Mouse (Mus musculus) liver, adult 2 months (tissue): ENCODE measurements around the gene Dnajc22. TPM values are rescaled to one million over a fixed set of nuclear protein-coding genes. Genes with fewer than 3 reads are reported as not detected.
A peak's percentile ranks its signal among the peaks of the same experiment; 100 is the strongest.

Experiments used
- DNase-seq: peaks from one replicate; pipeline ENCODE4 v3.0.0-alpha.2; 2011; ENCODE audit warnings: low read depth, low spot score; ENCODE audit errors: extremely low read depth
- H3K27ac ChIP-seq: fragments of 200-500 bp; replicated peaks from 2 replicates; pipeline ENCODE4 v1.5.1; 2012; ENCODE audit warnings: low read depth, mild to moderate bottlenecking, control low read depth, inconsistent platforms, low read length; ENCODE audit not compliant: insufficient read depth
- H3K27me3 ChIP-seq: fragments of 200-500 bp; 2 replicates; pipeline ENCODE4 v1.6.1; 2012; ENCODE audit warnings: mild to moderate bottlenecking, moderate library complexity, low read length, inconsistent platforms; ENCODE audit not compliant: control insufficient read depth, insufficient read depth
- H3K36me3 ChIP-seq: fragments of 200-500 bp; 2 replicates; pipeline ENCODE4 v1.6.1; 2012; ENCODE audit warnings: low read length, inconsistent platforms; ENCODE audit not compliant: control insufficient read depth, insufficient read depth
- H3K4me1 ChIP-seq: fragments of 200-500 bp; 2 replicates; pipeline ENCODE4 v1.6.1; 2011; ENCODE audit warnings: low read length; ENCODE audit not compliant: control insufficient read depth, insufficient read depth
- H3K4me3 ChIP-seq: fragments of 200-500 bp; 2 replicates; pipeline ENCODE4 v1.5.1; 2011; ENCODE audit warnings: low read depth, mild to moderate bottlenecking, control low read depth, low read length, moderate library complexity; ENCODE audit not compliant: insufficient read depth
- H3K79me2 ChIP-seq: fragments of 200-500 bp; 2 replicates; pipeline ENCODE4 v1.6.1; 2012; ENCODE audit warnings: inconsistent platforms, mild to moderate bottlenecking, low read length, moderate library complexity; ENCODE audit not compliant: control insufficient read depth, insufficient read depth
- H3K9ac ChIP-seq: fragments of 200-500 bp; 2 replicates; pipeline ENCODE4 v1.6.1; 2012; ENCODE audit warnings: low read depth, mild to moderate bottlenecking, control low read depth, inconsistent platforms, low read length
- CTCF ChIP-seq: fragments of 200-500 bp; IDR thresholded peaks from 2 replicates; pipeline ENCODE4 v1.5.1; 2011; ENCODE audit warnings: low read depth, low read length, control low read depth
- POLR2A ChIP-seq: fragments of 200-500 bp; IDR thresholded peaks from 2 replicates; pipeline ENCODE4 v1.6.1; 2011; ENCODE audit warnings: low read length, control low read depth; ENCODE audit not compliant: insufficient read depth; ENCODE audit errors: extremely low read depth
- WGBS: fragments of 180-500 bp; shearing (Covaris S2); methylation state at CpG from one replicate; pipeline ENCODE4 v1.1.7; 2018; 5-methylcytosine and 5-hydroxymethylcytosine counted together
- polyA plus RNA-seq: library from polyadenylated mRNA; depleted of rRNA; stranded (reverse); fragments of >200 nt; gene quantifications from 2 replicates; pipeline ENCODE4 v1.2.3, GENCODE M21; 2012
- total RNA-seq: library from RNA; depleted of rRNA; stranded (reverse); fragments of >200 nt; gene quantifications from 2 replicates; pipeline ENCODE4 v1.2.3, GENCODE M21; 2014

The Dnajc22 gene
- total and polyA plus RNA-seq, 2 experiments, result 119 to 146 TPM

DNA sequence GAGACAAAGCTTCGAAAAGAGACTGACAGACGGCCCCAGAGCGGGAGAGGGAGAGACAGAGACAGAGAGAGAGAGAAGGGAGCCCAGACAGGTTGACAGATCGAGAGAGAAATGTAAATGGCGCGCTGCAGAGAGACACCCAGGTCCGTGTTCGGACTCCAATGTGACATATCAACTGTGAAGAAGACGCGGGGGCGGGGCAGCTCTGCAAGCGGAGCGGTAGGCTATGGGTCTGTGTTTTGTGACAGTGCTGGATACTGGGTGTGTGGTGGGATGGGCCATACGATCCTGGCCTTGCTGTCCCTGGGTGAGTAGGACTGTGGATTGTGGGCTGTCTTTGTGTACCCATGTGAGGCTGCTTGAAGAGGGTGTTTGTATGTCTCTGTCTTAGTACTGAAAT, 3.9 kb upstream of the Dnajc22 start:
- WGBS, result 39% methylated on average over 14 of the region's 14 CpGs
- H3K36me3 ChIP-seq, result no peaks in the 10 kb centered on the region
- no peak overlapping the region for H3K9ac ChIP-seq
- DNase-seq, result no peak
- peaks cover 11% of the 10 kb centered on the region for H3K4me1 ChIP-seq
- no peak overlapping the region for H3K27ac ChIP-seq
- peaks cover 4% of the 10 kb centered on the region; the same call in 1 of the 2 replicates for H3K27me3 ChIP-seq
- no peaks in the 10 kb centered on the region for H3K79me2 ChIP-seq
- TF ChIP-seq CTCF (no peak), POLR2A (no peak)
- no peak overlapping the region for H3K4me3 ChIP-seq

DNA sequence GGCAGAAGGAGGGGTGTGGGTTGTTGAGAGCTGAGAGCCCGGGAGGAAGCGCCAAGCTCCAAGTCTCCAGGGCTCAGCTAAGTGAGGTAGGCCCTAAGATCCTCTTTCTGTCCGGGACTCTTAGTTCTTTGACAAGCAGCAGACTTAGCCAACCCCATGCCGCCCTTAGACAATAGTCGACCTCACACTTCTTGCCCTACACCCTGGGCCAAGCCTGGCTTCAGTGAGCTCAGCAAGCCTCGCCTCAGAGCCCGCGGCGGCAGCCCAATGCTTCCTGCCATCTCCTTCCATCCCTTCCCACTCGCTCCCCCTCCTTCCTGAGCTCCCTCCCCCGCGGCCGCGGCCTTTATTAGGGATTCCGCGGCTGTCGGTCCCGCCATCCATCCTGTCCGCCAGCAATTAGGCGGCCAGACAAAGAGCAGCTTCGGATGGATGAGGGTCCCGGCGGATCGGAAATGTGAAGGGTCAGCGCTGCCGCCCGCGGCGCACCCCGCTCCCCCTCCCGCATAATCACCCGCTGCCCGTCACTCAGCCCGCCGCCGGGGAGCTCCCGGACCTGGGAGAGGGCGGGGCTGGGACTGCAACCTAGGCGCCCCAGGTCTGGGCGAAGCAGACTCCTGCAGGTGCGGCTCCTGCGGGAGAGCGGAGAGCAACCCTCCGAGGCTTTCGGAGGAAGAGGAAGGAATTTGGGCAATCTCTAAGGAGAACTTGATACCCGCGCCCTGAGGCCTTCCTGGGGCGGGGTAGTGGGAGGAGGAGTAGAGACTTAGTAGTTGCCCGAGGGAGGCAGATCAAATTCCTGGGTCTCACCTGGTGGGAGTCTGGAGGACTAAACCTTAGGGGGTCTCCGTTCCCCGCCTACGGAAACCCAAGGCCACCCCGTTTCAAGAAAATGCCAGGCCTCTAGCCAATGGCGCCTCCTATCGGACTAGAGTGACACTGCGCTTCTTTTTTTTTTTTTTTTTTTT, 605 bp downstream of the Dnajc22 start:
- H3K27ac ChIP-seq, result no peak overlapping the region
- peaks cover 18% of the 10 kb centered on the region for H3K4me1 ChIP-seq
- H3K27me3 ChIP-seq, result no peaks in the 10 kb centered on the region
- no peaks in the 10 kb centered on the region for H3K36me3 ChIP-seq
- H3K9ac ChIP-seq, result peak overlapping the region; percentile 34
- WGBS, result 16% methylated on average over 56 of the region's 56 CpGs
- H3K79me2 ChIP-seq, result no peaks in the 10 kb centered on the region
- TF ChIP-seq POLR2A, result no peak
- TF ChIP-seq CTCF, result peak; percentile 63
- H3K4me3 ChIP-seq, result peak overlapping the region; percentile 54
- no peak for DNase-seq

DNA sequence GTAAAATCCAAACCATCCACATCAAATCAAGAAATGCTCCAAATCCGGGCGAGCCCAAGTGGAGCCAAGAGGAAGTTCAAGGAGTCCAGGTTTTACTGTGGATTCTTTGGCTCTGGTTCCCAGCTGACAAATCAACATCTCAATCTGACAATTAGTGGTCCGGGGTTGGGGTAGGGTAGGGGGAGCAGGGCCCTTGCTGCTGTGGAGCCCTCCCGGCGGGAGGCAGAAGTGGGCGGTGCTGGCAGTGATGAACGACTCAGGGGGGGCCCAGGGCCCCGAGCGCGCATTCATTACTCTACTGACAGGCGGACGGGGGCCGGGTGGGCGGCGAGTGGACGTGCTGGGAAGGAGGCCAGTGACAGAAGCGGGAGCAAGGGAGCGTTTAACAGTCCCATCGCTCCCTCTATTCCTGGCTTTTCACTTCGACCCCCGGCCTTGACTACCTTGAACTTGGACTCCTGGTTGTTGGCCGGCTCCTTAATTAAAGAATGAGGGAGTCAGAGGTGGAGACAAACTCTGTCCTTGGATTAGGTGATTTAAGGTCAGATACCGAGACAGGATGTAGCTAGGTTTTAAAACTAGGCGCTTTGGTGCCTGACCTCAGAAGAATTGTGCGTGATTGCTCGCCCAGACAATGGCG, 1.8 kb downstream of the Dnajc22 start:
- Histone ChIP-seq H3K4me3 (no peak overlapping the region), H3K9ac (no peak overlapping the region), H3K27me3 (no peaks in the 10 kb centered on the region), H3K27ac (no peak overlapping the region), H3K36me3 (no peaks in the 10 kb centered on the region), H3K4me1 (peaks cover 22% of the 10 kb centered on the region), H3K79me2 (no peaks in the 10 kb centered on the region)
- no peak for DNase-seq
- 30% methylated on average over 27 of the region's 27 CpGs for WGBS
- TF ChIP-seq CTCF (no peak), POLR2A (no peak)

DNA sequence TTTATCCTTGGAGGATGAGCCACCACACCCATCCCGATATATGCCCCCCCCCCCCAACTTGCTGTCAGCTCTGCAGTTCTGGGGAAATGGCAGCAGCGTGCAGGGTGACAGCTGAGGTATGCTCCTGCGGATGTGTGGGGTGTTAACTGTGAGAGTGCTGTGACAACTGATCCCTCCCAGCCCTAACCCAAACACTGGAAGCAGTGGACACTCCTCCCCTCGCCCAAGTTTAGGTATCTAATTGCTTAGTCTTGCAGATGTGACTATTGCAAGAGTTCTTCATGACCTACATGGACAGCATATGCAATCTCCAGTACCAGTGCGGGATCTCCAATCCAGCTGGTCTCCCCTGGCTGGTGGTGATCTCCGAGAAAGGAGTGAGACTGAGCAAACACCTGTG, 2.4 kb downstream of the Dnajc22 start:
- H3K79me2 ChIP-seq, result no peaks in the 10 kb centered on the region

DNA sequence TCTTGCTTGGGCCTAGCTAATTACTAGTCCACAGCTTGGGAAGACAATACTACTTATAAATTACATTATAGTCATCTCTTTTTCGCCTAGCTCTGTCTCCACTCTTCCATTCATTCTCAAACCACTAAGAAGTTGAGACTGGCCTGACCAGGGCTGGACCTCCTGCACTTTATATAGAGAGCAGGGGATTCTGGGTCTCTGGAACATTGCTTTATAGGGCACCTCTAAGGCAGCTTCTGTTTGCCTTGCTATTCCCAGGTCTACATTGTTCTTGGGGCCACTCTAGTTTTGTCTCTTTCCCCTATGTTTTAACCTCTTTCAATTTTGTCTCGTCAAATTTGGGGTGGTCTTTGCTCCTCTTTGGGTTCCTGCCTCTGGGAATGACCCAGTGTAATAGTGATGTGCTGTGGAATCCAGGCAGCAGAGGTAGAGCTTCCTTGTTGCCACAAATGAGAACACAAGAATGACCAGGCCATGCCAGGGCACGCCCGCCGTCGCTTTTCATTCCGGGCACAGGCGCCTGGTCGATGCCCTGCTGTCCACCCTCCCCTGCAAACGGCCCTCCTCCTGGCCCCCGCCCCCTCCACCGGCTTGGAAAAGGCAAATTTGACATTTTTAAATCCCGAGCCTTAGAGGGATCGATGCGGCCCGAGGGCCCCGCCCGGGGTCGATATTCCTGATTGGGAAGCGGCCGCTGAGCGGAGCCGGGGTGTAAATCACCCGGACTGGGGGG, 3.3 kb downstream of the Dnajc22 start:
- Histone ChIP-seq H3K4me1 (peaks cover 25% of the 10 kb centered on the region), H3K79me2 (peaks cover 2% of the 10 kb centered on the region; the same call in 1 of the 2 replicates), H3K4me3 (peak overlapping the region; percentile 67), H3K27me3 (no peaks in the 10 kb centered on the region), H3K36me3 (peaks cover 4% of the 10 kb centered on the region; the same call in 1 of the 2 replicates), H3K27ac (peak overlapping the region; percentile 93), H3K9ac (peak overlapping the region; percentile 94)
- WGBS, result 12% methylated on average over 24 of the region's 24 CpGs
- no peak for TF ChIP-seq CTCF
- peak; percentile 41; the same call in 1 of the 2 replicates for TF ChIP-seq POLR2A
- DNase-seq, result peak; percentile 89

More for the DNA sequence above, 2.4 kb downstream of the Dnajc22 start:
- TF ChIP-seq CTCF, result no peak
- TF ChIP-seq POLR2A, result no peak
- H3K4me3 ChIP-seq, result no peak overlapping the region
- H3K27me3 ChIP-seq, result no peaks in the 10 kb centered on the region
- H3K36me3 ChIP-seq, result no peaks in the 10 kb centered on the region
- WGBS, result 58% methylated on average over 6 of the region's 6 CpGs
- no peak overlapping the region for H3K9ac ChIP-seq
- peaks cover 22% of the 10 kb centered on the region for H3K4me1 ChIP-seq
- no peak overlapping the region for H3K27ac ChIP-seq
- DNase-seq, result no peak
